Mouse (Mus musculus) kidney, embryonic 16.5 days (tissue): ENCODE data around the gene Zfp622. TPM values are rescaled to one million over a fixed set of nuclear protein-coding genes. Genes with fewer than 3 reads are reported as not detected.

Experiments
- microRNA-seq: library from miRNA; unstranded; fragments of <30 nt; microRNA quantifications from one replicate; pipeline ENCODE4, GENCODE M21; 2016
- polyA plus RNA-seq: library from polyadenylated mRNA; unstranded; fragments of >200 nt; fragmentation: Nextera tagmentation; extraction: Ambion mirVana; gene quantifications from 2 replicates; pipeline ENCODE4 v1.2.1, GENCODE M21; 2015

Gene Zfp622
- polyA plus RNA-seq, 1 experiment from 2014 or later: 28.1 TPM

Small RNA genes within 50 kb of the gene (microRNA-seq; reads per million reads assigned to microRNA genes)
- gene Mir7212: not detected

Other genes starting within 250 kb of the Zfp622 start
- 21.5 and 22.0 TPM in 2 replicates for gene Retreg1, start 141.2 kb upstream of the Zfp622 start, polyA plus RNA-seq